Mouse (Mus musculus): ENCODE measurements at regions not wholly inside any gene's neighbourhood (a gene's known extent, or its start where the extent isn't known, plus 50 kb on each side); places are given as distances from the start of the nearest gene placed in this dataset.

GRCm38 (mm10) chr13:102573286-102573921 is 120.0 kb upstream of the Cd180 start:
- Histone ChIP-seq H3K4me1 (no peaks in the 10 kb centered on the region), H3K36me3 (no peaks in the 10 kb centered on the region), H3K4me2 (no peak overlapping the region), H3K9ac (no peak overlapping the region), H3K9me3 (replicated peaks) (no peaks in the 10 kb centered on the region), H3K4me3 (no peak overlapping the region), H3K27ac (no peak overlapping the region), H3K27me3 (replicated peaks) (no peaks in the 10 kb centered on the region)
- WGBS (ENCODE audit: insufficient replicate concordance), result 65% methylated on average over 5 of the region's 5 CpGs
- ATAC-seq, result no peak

- no peaks in the 10 kb centered on the region for H3K4me1 ChIP-seq
- no peaks in the 10 kb centered on the region for H3K27me3 ChIP-seq (replicated peaks)
- 74% methylated on average over 7 of the region's 7 CpGs for WGBS (ENCODE audit: insufficient replicate concordance)
- H3K27ac ChIP-seq, result no peak overlapping the region
- ATAC-seq, result no peak
- no peaks in the 10 kb centered on the region for H3K9me3 ChIP-seq (replicated peaks)
- H3K9ac ChIP-seq, result no peak overlapping the region
- no peak overlapping the region for H3K4me3 ChIP-seq
- H3K4me2 ChIP-seq, result no peak overlapping the region
- H3K36me3 ChIP-seq, result no peaks in the 10 kb centered on the region
These were observed 116.3 kb upstream of the Cd180 start for GRCm38 (mm10) chr13:102576871-102577662.

- Histone ChIP-seq H3K36me3 (no peaks in the 10 kb centered on the region), H3K9ac (no peak overlapping the region), H3K4me3 (no peak overlapping the region), H3K27me3 (replicated peaks) (no peaks in the 10 kb centered on the region), H3K4me2 (no peak overlapping the region), H3K9me3 (replicated peaks) (no peaks in the 10 kb centered on the region), H3K27ac (no peak overlapping the region), H3K4me1 (no peaks in the 10 kb centered on the region)
- no peak for ATAC-seq
- WGBS (ENCODE audit: insufficient replicate concordance), result 61% methylated on average over 2 of the region's 2 CpGs
These were observed 114.5 kb upstream of the Cd180 start for GRCm38 (mm10) chr13:102578811-102579210.

GRCm38 (mm10) chr13:102579638-102580037 is 113.7 kb upstream of the Cd180 start:
- Histone ChIP-seq H3K4me3 (no peak overlapping the region), H3K36me3 (no peaks in the 10 kb centered on the region), H3K27ac (no peak overlapping the region), H3K9me3 (replicated peaks) (no peaks in the 10 kb centered on the region), H3K27me3 (replicated peaks) (no peaks in the 10 kb centered on the region), H3K9ac (no peak overlapping the region), H3K4me1 (no peaks in the 10 kb centered on the region), H3K4me2 (no peak overlapping the region)
- WGBS (ENCODE audit: insufficient replicate concordance), result 62% methylated on average over 3 of the region's 3 CpGs
- ATAC-seq, result no peak

GRCm38 (mm10) chr13:102583984-102584645 is 109.2 kb upstream of the Cd180 start:
- H3K4me2 ChIP-seq, result no peak overlapping the region
- ATAC-seq, result no peak
- no peaks in the 10 kb centered on the region for H3K4me1 ChIP-seq
- H3K4me3 ChIP-seq, result no peak overlapping the region
- H3K27ac ChIP-seq, result no peak overlapping the region
- WGBS (ENCODE audit: insufficient replicate concordance), result 63% methylated on average over 12 of the region's 12 CpGs
- H3K9me3 ChIP-seq (replicated peaks), result no peaks in the 10 kb centered on the region
- no peaks in the 10 kb centered on the region for H3K36me3 ChIP-seq
- H3K9ac ChIP-seq, result no peak overlapping the region
- H3K27me3 ChIP-seq (replicated peaks), result no peaks in the 10 kb centered on the region

GRCm38 (mm10) chr13:102586215-102586614 is 107.1 kb upstream of the Cd180 start:
- no peaks in the 10 kb centered on the region for H3K9me3 ChIP-seq (replicated peaks)
- no peak overlapping the region for H3K9ac ChIP-seq
- H3K4me2 ChIP-seq, result no peak overlapping the region
- WGBS (ENCODE audit: insufficient replicate concordance), result 71% methylated on average over 5 of the region's 6 CpGs
- H3K4me1 ChIP-seq, result no peaks in the 10 kb centered on the region
- H3K27me3 ChIP-seq (replicated peaks), result no peaks in the 10 kb centered on the region
- H3K36me3 ChIP-seq, result no peaks in the 10 kb centered on the region
- H3K4me3 ChIP-seq, result no peak overlapping the region
- ATAC-seq, result no peak
- H3K27ac ChIP-seq, result no peak overlapping the region

GRCm38 (mm10) chr13:102589680-102590435 is 103.5 kb upstream of the Cd180 start:
- no peak overlapping the region for H3K4me2 ChIP-seq
- no peaks in the 10 kb centered on the region for H3K9me3 ChIP-seq (replicated peaks)
- no peak overlapping the region for H3K27ac ChIP-seq
- H3K4me1 ChIP-seq, result no peaks in the 10 kb centered on the region
- ATAC-seq, result no peak
- H3K9ac ChIP-seq, result no peak overlapping the region
- H3K36me3 ChIP-seq, result no peaks in the 10 kb centered on the region
- H3K27me3 ChIP-seq (replicated peaks), result no peaks in the 10 kb centered on the region
- 73% methylated on average over 18 of the region's 18 CpGs for WGBS (ENCODE audit: insufficient replicate concordance)
- no peak overlapping the region for H3K4me3 ChIP-seq

GRCm38 (mm10) chr13:102591803-102592537 is 101.4 kb upstream of the Cd180 start:
- no peak overlapping the region for H3K4me3 ChIP-seq
- no peak for ATAC-seq
- H3K9ac ChIP-seq, result no peak overlapping the region
- no peaks in the 10 kb centered on the region for H3K36me3 ChIP-seq
- H3K27ac ChIP-seq, result no peak overlapping the region
- H3K4me2 ChIP-seq, result no peak overlapping the region
- no peaks in the 10 kb centered on the region for H3K9me3 ChIP-seq (replicated peaks)
- WGBS (ENCODE audit: insufficient replicate concordance), result 53% methylated on average over 4 of the region's 4 CpGs
- no peaks in the 10 kb centered on the region for H3K27me3 ChIP-seq (replicated peaks)
- H3K4me1 ChIP-seq, result no peaks in the 10 kb centered on the region

- WGBS (ENCODE audit: insufficient replicate concordance), result 74% methylated on average over 12 of the region's 12 CpGs
- Histone ChIP-seq H3K27me3 (replicated peaks) (no peaks in the 10 kb centered on the region), H3K4me3 (no peak overlapping the region), H3K36me3 (no peaks in the 10 kb centered on the region), H3K9ac (no peak overlapping the region), H3K9me3 (replicated peaks) (no peaks in the 10 kb centered on the region), H3K27ac (no peak overlapping the region), H3K4me1 (no peaks in the 10 kb centered on the region), H3K4me2 (no peak overlapping the region)
- no peak for ATAC-seq
These were observed 99.8 kb upstream of the Cd180 start for GRCm38 (mm10) chr13:102593405-102594200.

GRCm38 (mm10) chr13:102594201-102594600 is 99.2 kb upstream of the Cd180 start:
- ATAC-seq, result no peak
- WGBS (ENCODE audit: insufficient replicate concordance), result 81% methylated on average over 3 of the region's 3 CpGs
- H3K4me1 ChIP-seq, result no peaks in the 10 kb centered on the region

GRCm38 (mm10) chr13:102595602-102596001 is 97.8 kb upstream of the Cd180 start:
- Histone ChIP-seq H3K4me2 (no peak overlapping the region), H3K27ac (no peak overlapping the region), H3K4me3 (no peak overlapping the region), H3K9me3 (replicated peaks) (no peaks in the 10 kb centered on the region), H3K4me1 (no peaks in the 10 kb centered on the region), H3K27me3 (replicated peaks) (no peaks in the 10 kb centered on the region), H3K9ac (no peak overlapping the region), H3K36me3 (no peaks in the 10 kb centered on the region)
- WGBS (ENCODE audit: insufficient replicate concordance), result 61% methylated on average over 5 of the region's 5 CpGs
- no peak for ATAC-seq

More at GRCm38 (mm10) chr13:102594201-102594600, 99.2 kb upstream of the Cd180 start:
- no peak overlapping the region for H3K4me2 ChIP-seq
- no peaks in the 10 kb centered on the region for H3K27me3 ChIP-seq (replicated peaks)
- H3K9me3 ChIP-seq (replicated peaks), result no peaks in the 10 kb centered on the region
- H3K4me3 ChIP-seq, result no peak overlapping the region
- H3K36me3 ChIP-seq, result no peaks in the 10 kb centered on the region
- no peak overlapping the region for H3K27ac ChIP-seq
- no peak overlapping the region for H3K9ac ChIP-seq

All from liver, embryonic 12.5 days (tissue).